Mouse (Mus musculus) CH12.LX (cell line): ENCODE data around the gene Tbx5. TPM values are rescaled to one million over a fixed set of nuclear protein-coding genes. Genes with fewer than 3 reads are reported as not detected.

Experiments
- DNase-seq: peaks from one replicate; pipeline ENCODE4 v3.0.0-alpha.2; 2013; ENCODE audit errors: extremely low read depth
- H3K27ac ChIP-seq: 2 replicates; pipeline ENCODE4 v1.5.1; 2012; ENCODE audit warnings: low read depth, mild to moderate bottlenecking, control low read depth, moderate library complexity; ENCODE audit not compliant: insufficient read depth
- H3K27me3 ChIP-seq: replicated peaks from 2 replicates; pipeline ENCODE3; 2012; ENCODE audit warnings: inconsistent platforms
- H3K36me3 ChIP-seq, 2 experiments: replicated peaks in 1 of 2; 2 replicates each; pipeline versions ENCODE3 to v1.6.1; 2012; ENCODE audit warnings: inconsistent platforms in 1 of 2, low read length in 1 of 2, mild to moderate bottlenecking in 1 of 2, mixed read lengths in 1 of 2, moderate library complexity in 1 of 2; ENCODE audit not compliant: control insufficient read depth in 1 of 2, insufficient read depth in 1 of 2
- H3K4me1 ChIP-seq, 2 experiments: 2 replicates each; pipeline ENCODE4 v1.6.1; 2012; ENCODE audit warnings: inconsistent platforms in 1 of 2, moderate library complexity in 1 of 2; ENCODE audit not compliant: insufficient read depth in 2 of 2, control insufficient read depth in 1 of 2
- H3K4me2 ChIP-seq: 2 replicates; pipeline ENCODE4 v1.6.1; 2012; ENCODE audit warnings: low read depth, mild to moderate bottlenecking, control low read depth; ENCODE audit not compliant: poor library complexity, insufficient read depth, severe bottlenecking
- H3K4me3 ChIP-seq, 3 experiments: fragments of 150-350 bp in 1 of 3; sonication (generic) in 1 of 3; replicated peaks in 1 of 3; 2 replicates each; pipeline versions ENCODE3 to v1.5.1; 2011 to 2012; ENCODE audit warnings: low read depth in 2 of 3, low read length in 2 of 3, mild to moderate bottlenecking in 2 of 3, moderate library complexity in 2 of 3, control low read depth in 1 of 3, improper control_type of control experiment in 1 of 3, inconsistent platforms in 1 of 3, mixed read lengths in 1 of 3; ENCODE audit not compliant: poor library complexity in 1 of 3
- H3K79me2 ChIP-seq: replicated peaks from 2 replicates; pipeline ENCODE4 v1.6.1; 2012; ENCODE audit warnings: mild to moderate bottlenecking, moderate library complexity; ENCODE audit not compliant: control insufficient read depth, poor library complexity, insufficient read depth, severe bottlenecking; ENCODE audit errors: extremely low read depth
- H3K9ac ChIP-seq: 2 replicates; pipeline ENCODE4 v1.6.1; 2012; ENCODE audit warnings: low read depth, mild to moderate bottlenecking, control low read depth, moderate library complexity; ENCODE audit not compliant: insufficient read depth
- H3K9me3 ChIP-seq: replicated peaks from 2 replicates; pipeline ENCODE3; 2012; ENCODE audit warnings: low read length, inconsistent platforms, mixed read lengths
- CHD1 ChIP-seq: IDR thresholded peaks from 2 replicates; pipeline ENCODE4 v1.6.1; 2012; ENCODE audit warnings: low read depth, low read length, improper control_type of control experiment, inconsistent platforms
- CHD2 ChIP-seq: IDR thresholded peaks from 2 replicates; pipeline ENCODE4 v1.6.1; 2011; ENCODE audit warnings: low read length, improper control_type of control experiment
- EP300 ChIP-seq: IDR thresholded peaks from 2 replicates; pipeline ENCODE4 v1.6.1; 2011; ENCODE audit warnings: low read length, improper control_type of control experiment
- ETS1 ChIP-seq: conservative IDR thresholded peaks from 2 replicates; pipeline ENCODE4 v1.6.1; 2012; ENCODE audit warnings: low read depth, mild to moderate bottlenecking, inconsistent platforms, low read length, improper control_type of control experiment, moderate library complexity
- GABPA ChIP-seq: IDR thresholded peaks from 2 replicates; pipeline ENCODE4 v1.6.1; 2012; ENCODE audit warnings: low read depth, low read length, improper control_type of control experiment, inconsistent platforms; ENCODE audit not compliant: insufficient replicate concordance
- HCFC1 ChIP-seq: IDR thresholded peaks from 2 replicates; pipeline ENCODE4 v1.6.1; 2012; ENCODE audit warnings: low read depth, mild to moderate bottlenecking, inconsistent platforms, low read length, improper control_type of control experiment
- IRF4 ChIP-seq: IDR thresholded peaks from 2 replicates; pipeline ENCODE4 v1.6.1; 2014; ENCODE audit warnings: low read depth, mild to moderate bottlenecking, inconsistent platforms, low read length, improper control_type of control experiment
- KAT2A ChIP-seq: IDR thresholded peaks from 2 replicates; pipeline ENCODE4 v1.6.1; 2012; ENCODE audit warnings: low read length, improper control_type of control experiment, inconsistent platforms; ENCODE audit not compliant: insufficient replicate concordance
- MEF2A ChIP-seq: IDR thresholded peaks from 2 replicates; pipeline ENCODE4 v1.6.1; 2014; ENCODE audit warnings: low read depth, mild to moderate bottlenecking, inconsistent platforms, low read length, improper control_type of control experiment, borderline replicate concordance
- MXI1 ChIP-seq: IDR thresholded peaks from 2 replicates; pipeline ENCODE4 v1.6.1; 2011; ENCODE audit warnings: mild to moderate bottlenecking, low read depth, low read length, improper control_type of control experiment
- MYC ChIP-seq: IDR thresholded peaks from 2 replicates; pipeline ENCODE4 v1.6.1; 2011; ENCODE audit warnings: low read depth, mild to moderate bottlenecking, improper control_type of control experiment, low read length
- NELFE ChIP-seq: IDR thresholded peaks from 2 replicates; pipeline ENCODE4 v1.6.1; 2011; ENCODE audit warnings: low read depth, low read length, improper control_type of control experiment
- NRF1 ChIP-seq: IDR thresholded peaks from 2 replicates; pipeline ENCODE4 v1.6.1; 2014; ENCODE audit warnings: low read depth, mild to moderate bottlenecking, inconsistent platforms, low read length, improper control_type of control experiment, moderate library complexity
- PAX5 ChIP-seq: IDR thresholded peaks from 2 replicates; pipeline ENCODE4 v1.6.1; 2012; ENCODE audit warnings: low read length, inconsistent platforms, mixed read lengths
- POLR2A ChIP-seq: IDR thresholded peaks from 2 replicates; pipeline ENCODE4 v1.6.1; 2011; ENCODE audit warnings: low read depth, mild to moderate bottlenecking, improper control_type of control experiment, low read length
- SIN3A ChIP-seq: IDR thresholded peaks from 2 replicates; pipeline ENCODE4 v1.6.1; 2012; ENCODE audit warnings: low read length, improper control_type of control experiment, inconsistent platforms
- SMC3 ChIP-seq: IDR thresholded peaks from 2 replicates; pipeline ENCODE4 v1.6.1; 2011; ENCODE audit warnings: low read depth, low read length, improper control_type of control experiment
- TCF12 ChIP-seq: IDR thresholded peaks from 2 replicates; pipeline ENCODE4 v1.6.1; 2014; ENCODE audit warnings: low read depth, mild to moderate bottlenecking, inconsistent platforms, low read length, improper control_type of control experiment
- USF1 ChIP-seq: IDR thresholded peaks from 2 replicates; pipeline ENCODE4 v1.6.1; 2014; ENCODE audit warnings: low read depth, mild to moderate bottlenecking, inconsistent platforms, low read length, improper control_type of control experiment
- ZMIZ1 ChIP-seq: IDR thresholded peaks from 2 replicates; pipeline ENCODE4 v1.6.1; 2012; ENCODE audit warnings: low read depth, mild to moderate bottlenecking, inconsistent platforms, low read length, improper control_type of control experiment
- ZNF384 ChIP-seq: IDR thresholded peaks from 2 replicates; pipeline ENCODE4 v1.6.1; 2012; ENCODE audit warnings: low read depth, low read length, improper control_type of control experiment, inconsistent platforms
- dilution Hi-C: fragments of 300-500 bp; cut with MboI; formaldehyde crosslinking; loops from 2 replicates; pipeline ENCODE4 v1.14.3; 2020; ENCODE audit warnings: low sequenced_read_pairs; ENCODE audit not compliant: extremely low pct_unique_long_range_greater_than_20kb, extremely low pct_ligation_motif_present
- in situ Hi-C: fragments of 300-500 bp; cut with MboI; formaldehyde crosslinking; loops from 3 replicates; pipeline ENCODE4 v1.14.3; 2019; ENCODE audit warnings: low sequenced_read_pairs, low pct_ligation_motif_present, low pct_unique_long_range_greater_than_20kb, mixed read lengths
- polyA plus RNA-seq: library from polyadenylated mRNA; unstranded; fragments of >175 nt; gene quantifications from 2 replicates; pipeline ENCODE4 v1.2.1, GENCODE M21; 2012; ENCODE audit warnings: low read depth; ENCODE audit not compliant: insufficient read length
- total RNA-seq, 2 experiments: library from RNA; depleted of rRNA; stranded (reverse); fragments of 300-350 nt in 1 of 2; fragments of >200 nt in 1 of 2; gene quantifications; 2 replicates each; pipeline ENCODE4 v1.2.3; 2012 to 2014

Gene Tbx5
- total and polyA plus RNA-seq, 3 experiments = not detected

GRCm38 (mm10) chr5:119799419-119800242 is 32.8 kb upstream of the Tbx5 start:
- Histone ChIP-seq H3K4me3 (no peak overlapping the region), H3K27ac (no peak overlapping the region), H3K9ac (no peak overlapping the region), H3K9me3 (peaks cover 91% of the 10 kb centered on the region), H3K27me3 (no peaks in the 10 kb centered on the region), H3K4me2 (no peak overlapping the region)
- in situ Hi-C loops = loop anchor here (25.0 kb wide), 1 partner anchor 288 kb away; no protein-coding TSS in a partner anchor
- no peak for DNase-seq
- TF ChIP-seq NELFE (no peak), NRF1 (no peak)
- TF ChIP-seq, all 38 proteins: peak for 0
- Histone ChIP-seq H3K36me3 (no peaks in the 10 kb centered on the region), H3K79me2 (no peaks in the 10 kb centered on the region), H3K4me1 (no peaks in the 10 kb centered on the region)
- dilution Hi-C loops = no loop called here

- dilution Hi-C loops = no loop called here
- TF ChIP-seq ZNF384 (no peak), HCFC1 (no peak), CHD1 (no peak), EP300 (no peak), SIN3A (no peak), ETS1 (no peak), CHD2 (no peak), NRF1 (no peak), NELFE (no peak), SMC3 (no peak)
- Histone ChIP-seq H3K36me3 (no peaks in the 10 kb centered on the region), H3K79me2 (no peaks in the 10 kb centered on the region), H3K27ac (no peak overlapping the region), H3K27me3 (no peaks in the 10 kb centered on the region), H3K9ac (no peak overlapping the region), H3K9me3 (peaks cover 89% of the 10 kb centered on the region), H3K4me2 (no peak overlapping the region), H3K4me3 (no peak overlapping the region), H3K4me1 (no peaks in the 10 kb centered on the region)
- in situ Hi-C loops = no loop called here
- no peak for DNase-seq
These were observed 32.2 kb upstream of the Tbx5 start for GRCm38 (mm10) chr5:119800243-119800665.

- H3K9me3 ChIP-seq = peaks cover 88% of the 10 kb centered on the region
- TF ChIP-seq IRF4 = no peak
- TF ChIP-seq GABPA = no peak
- no peak for TF ChIP-seq KAT2A
- TF ChIP-seq USF1 = no peak
- no peak for TF ChIP-seq CHD2
- TF ChIP-seq MXI1 = no peak
- TF ChIP-seq HCFC1 = no peak
- TF ChIP-seq MEF2A = no peak
- TF ChIP-seq PAX5 = no peak
- TF ChIP-seq POLR2A = no peak
- TF ChIP-seq TCF12 = no peak
- TF ChIP-seq SIN3A = no peak
- TF ChIP-seq ZMIZ1 = no peak
- TF ChIP-seq MYC = no peak
- H3K4me2 ChIP-seq = no peak overlapping the region
These were observed 29.7 kb upstream of the Tbx5 start for GRCm38 (mm10) chr5:119802617-119803410.

More at GRCm38 (mm10) chr5:119802617-119803410, 29.7 kb upstream of the Tbx5 start:
- Histone ChIP-seq H3K9ac (no peak overlapping the region), H3K27me3 (no peaks in the 10 kb centered on the region), H3K79me2 (no peaks in the 10 kb centered on the region), H3K4me1 (no peaks in the 10 kb centered on the region), H3K36me3 (no peaks in the 10 kb centered on the region), H3K4me3 (no peak overlapping the region), H3K27ac (no peak overlapping the region)
- dilution Hi-C loops (no loop called here), in situ Hi-C loops (no loop called here)
- DNase-seq = no peak
